Mouse (Mus musculus): ENCODE measurements around the gene Spic. TPM values are rescaled to one million over a fixed set of nuclear protein-coding genes. Genes with fewer than 3 reads are reported as not detected.

The Spic gene
- polyA plus RNA-seq, 1 experiment from 2014 or later, result not detected

DNA sequence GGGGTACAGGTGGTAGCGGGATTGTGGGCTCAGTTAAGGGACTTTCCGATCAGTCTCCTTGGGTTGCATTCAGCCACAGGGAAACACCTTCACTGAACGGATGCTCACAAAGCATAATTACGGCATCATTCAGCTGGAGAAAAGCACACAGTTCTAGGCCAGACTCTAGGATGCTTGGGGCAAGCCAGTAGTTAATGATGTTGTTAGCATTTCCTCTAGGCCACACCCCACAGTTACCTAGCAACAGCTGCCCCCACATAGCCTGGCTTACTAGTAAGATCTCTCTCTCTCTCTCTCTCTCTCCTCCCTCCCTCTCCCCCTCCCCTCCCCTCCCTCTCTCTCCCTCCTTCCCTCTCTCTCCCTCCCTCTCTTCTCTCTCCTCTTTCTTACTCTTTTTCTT lies 57.8 kb downstream of the Spic start:
- ATAC-seq (replicated peaks; ENCODE audit: insufficient number of reproducible peaks, low FRiP score, low TSS enrichment, low read depth) (no peak), DNase-seq (ENCODE audit: low spot score) (no peak)
- no peaks in the 10 kb centered on the region for H3K36me3 ChIP-seq (replicated peaks; ENCODE audit: control insufficient read depth, insufficient read depth, low read depth, low read length)
- no peak overlapping the region for H3K27ac ChIP-seq (replicated peaks; ENCODE audit: low read depth, low read length)
- no peaks in the 10 kb centered on the region for H3K9me3 ChIP-seq (replicated peaks; ENCODE audit: control insufficient read depth, low read length)
- no peak overlapping the region for H3K4me2 ChIP-seq (ENCODE audit: low read depth, low read length)
- no peak overlapping the region for H3K9ac ChIP-seq (replicated peaks; ENCODE audit: low read length)
- H3K4me1 ChIP-seq (ENCODE audit: control insufficient read depth, insufficient read depth, low read length), result no peaks in the 10 kb centered on the region
- no peak overlapping the region for H3K4me3 ChIP-seq (ENCODE audit: low read depth, low read length)
- WGBS, result 65% methylated on average over 4 of the region's 4 CpGs
- no peaks in the 10 kb centered on the region for H3K27me3 ChIP-seq (ENCODE audit: control insufficient read depth, insufficient read depth, low read length)

DNA sequence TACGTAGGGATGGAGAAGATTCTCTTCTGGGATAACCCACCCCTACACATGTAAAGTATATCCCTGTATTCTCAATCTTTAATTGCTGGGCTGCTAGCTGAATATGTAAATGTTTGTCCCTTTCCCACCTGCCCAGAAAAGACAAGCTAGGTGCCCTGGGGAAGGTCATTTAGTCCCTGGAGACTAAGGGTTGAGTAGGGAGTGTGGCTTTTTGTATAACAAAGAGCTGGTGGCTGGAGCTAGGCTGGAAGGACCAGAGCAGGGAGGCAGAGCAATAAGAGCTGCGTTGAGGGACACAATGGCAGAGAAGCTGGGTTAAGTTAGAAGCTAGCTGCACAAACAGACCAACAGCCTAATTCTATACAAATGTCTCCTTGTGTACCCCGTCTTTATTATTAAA lies 58.6 kb downstream of the Spic start:
- no peaks in the 10 kb centered on the region for H3K36me3 ChIP-seq (replicated peaks; ENCODE audit: control insufficient read depth, insufficient read depth, low read depth, low read length)
- H3K27ac ChIP-seq (replicated peaks; ENCODE audit: low read depth, low read length), result no peak overlapping the region
- H3K9ac ChIP-seq (replicated peaks; ENCODE audit: low read length), result no peak overlapping the region
- no peaks in the 10 kb centered on the region for H3K9me3 ChIP-seq (replicated peaks; ENCODE audit: control insufficient read depth, low read length)
- no peak overlapping the region for H3K4me2 ChIP-seq (ENCODE audit: low read depth, low read length)
- H3K4me3 ChIP-seq (ENCODE audit: low read depth, low read length), result no peak overlapping the region
- 68% methylated on average over 3 of the region's 3 CpGs for WGBS
- no peaks in the 10 kb centered on the region for H3K4me1 ChIP-seq (ENCODE audit: control insufficient read depth, insufficient read depth, low read length)
- no peaks in the 10 kb centered on the region for H3K27me3 ChIP-seq (ENCODE audit: control insufficient read depth, insufficient read depth, low read length)
- no peak for DNase-seq (ENCODE audit: low spot score)
- no peak for ATAC-seq (replicated peaks; ENCODE audit: insufficient number of reproducible peaks, low FRiP score, low TSS enrichment, low read depth)

Other genes with a start within 250 kb of the Spic start
- 0.43 TPM in 1 of 2 replicates, not detected in the other for gene Sycp3, start 225.4 kb downstream of the Spic start, polyA plus RNA-seq (2014; fragmentation: Nextera tagmentation; extraction: Ambion mirVana)
- 20.8 and 27.9 TPM in 2 replicates for gene Chpt1, start 180.9 kb downstream of the Spic start, polyA plus RNA-seq (2014; fragmentation: Nextera tagmentation; extraction: Ambion mirVana)
- 2.7 and 5.3 TPM in 2 replicates for gene Mybpc1, start 79.9 kb downstream of the Spic start, polyA plus RNA-seq (2014; fragmentation: Nextera tagmentation; extraction: Ambion mirVana)
- gene Arl1, start 45.8 kb upstream of the Spic start, polyA plus RNA-seq (2014; fragmentation: Nextera tagmentation; extraction: Ambion mirVana), result 192 and 196 TPM in 2 replicates
- 23.7 and 26.0 TPM in 2 replicates for gene Utp20, start 141.8 kb upstream of the Spic start, polyA plus RNA-seq (2014; fragmentation: Nextera tagmentation; extraction: Ambion mirVana)
- 0.10 and 0.13 TPM in 2 replicates for gene Slc5a8, start 201.0 kb upstream of the Spic start, polyA plus RNA-seq (2014; fragmentation: Nextera tagmentation; extraction: Ambion mirVana)

Data from embryonic facial prominence, embryonic 11.5 days (tissue).